ENCODE assay signal across 19 mouse cellular contexts in the genomic region with DNA sequence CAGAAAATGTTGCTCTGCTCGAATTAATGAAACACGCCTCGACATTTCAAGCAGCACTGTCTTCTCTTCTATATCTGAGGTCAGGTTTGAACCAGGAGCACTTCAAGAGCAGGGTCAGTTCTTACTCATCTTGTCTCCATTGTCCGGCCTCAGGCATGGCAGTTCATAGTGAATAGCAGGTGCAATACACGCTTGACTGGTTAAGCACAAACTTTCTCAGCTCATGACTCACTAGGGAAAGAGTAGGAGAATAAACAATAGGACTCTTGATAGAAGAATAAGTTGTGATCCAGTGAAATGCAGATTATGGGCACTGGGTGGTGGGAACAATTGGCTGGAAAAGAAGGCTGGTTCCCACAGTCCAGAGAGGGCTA. TPM values are rescaled to one million over a fixed set of nuclear protein-coding genes. Genes with fewer than 3 reads are reported as not detected.
A peak's percentile ranks its signal among the peaks of the same experiment; 100 is the strongest.
DNase-seq lines count a peak whose midpoint lies in the region; ATAC-seq and TF ChIP-seq lines count a peak whose summit lies in the region.
"Had no signal": no experiment of that assay in that cellular context is flagged by ENCODE, and none has a peak within 500 bp of the region (broad histone marks: within the 10 kb centered on the region; RNA-seq: fewer than 3 reads in every experiment).

No protein-coding gene starts in this region.

- H3K4me2 ChIP-seq in kidney, embryonic 16.5 days (replicated peaks; ENCODE audit: low read depth, low read length), result no peak overlapping the region
- H3K4me2 ChIP-seq in kidney, embryonic 14.5 days (replicated peaks; ENCODE audit: low read depth, low read length), result no peak overlapping the region
- H3K4me2 ChIP-seq: hindbrain, embryonic 14.5 days had no signal

- peak overlapping the region; percentile 25; the same call in 1 of the 2 replicates for H3K27ac ChIP-seq in kidney, embryonic 16.5 days (ENCODE audit: low read length)
- no peak overlapping the region for H3K27ac ChIP-seq in kidney, embryonic 14.5 days (ENCODE audit: low read depth, low read length)
- peak overlapping the region; percentile 57; the same call in 1 of the 2 replicates for H3K27ac ChIP-seq in embryonic facial prominence, embryonic 10.5 days (replicated peaks)
- H3K27ac ChIP-seq: hindbrain, embryonic 10.5 days; hindbrain, embryonic 14.5 days had no signal

- no peaks in the 10 kb centered on the region for H3K9me3 ChIP-seq in kidney, embryonic 16.5 days (ENCODE audit: low read length)
- no peaks in the 10 kb centered on the region for H3K9me3 ChIP-seq in kidney, embryonic 14.5 days (ENCODE audit: control insufficient read depth, low read length)
- no peaks in the 10 kb centered on the region for H3K9me3 ChIP-seq in embryonic facial prominence, embryonic 10.5 days
- H3K9me3 ChIP-seq: G1E; heart, embryonic 12.5 days; hindbrain, embryonic 10.5 days had no signal

- no peak overlapping the region for H3K9ac ChIP-seq in kidney, embryonic 16.5 days (replicated peaks; ENCODE audit: low read length)
- no peak overlapping the region for H3K9ac ChIP-seq in kidney, embryonic 14.5 days (ENCODE audit: low read depth, low read length)
- H3K9ac ChIP-seq: heart, embryonic 12.5 days; hindbrain, embryonic 14.5 days had no signal

- 0 out of 2 replicates have a peak, but pooled peaks have one; percentile 13 for ATAC-seq in kidney, embryonic 16.5 days (ENCODE audit: low FRiP score, low TSS enrichment)
- no peak; the same call in 1 of the 2 replicates for ATAC-seq in kidney, embryonic 14.5 days (ENCODE audit: low FRiP score, low TSS enrichment)
- ATAC-seq: activated CD4-positive, CD25-positive, alpha-beta regulatory T cell, adult 4 months; forebrain, embryonic 14.5 days had no signal

- peaks cover 15% of the 10 kb centered on the region for H3K36me3 ChIP-seq in kidney, embryonic 16.5 days (ENCODE audit: insufficient read depth, low read length)
- peaks cover 14% of the 10 kb centered on the region; the same call in 1 of the 2 replicates for H3K36me3 ChIP-seq in kidney, embryonic 14.5 days (ENCODE audit: control insufficient read depth, insufficient read depth, low read length)
- peaks cover 19% of the 10 kb centered on the region for H3K36me3 ChIP-seq in embryonic facial prominence, embryonic 10.5 days (replicated peaks)

- H3K4me3 ChIP-seq in kidney, embryonic 16.5 days (ENCODE audit: low read length), result no peak overlapping the region
- H3K4me3 ChIP-seq in kidney, embryonic 14.5 days (ENCODE audit: low read length), result no peak overlapping the region
- no peak overlapping the region for H3K4me3 ChIP-seq in embryonic facial prominence, embryonic 10.5 days
- H3K4me3 ChIP-seq in lung, adult 2 months (replicated peaks; ENCODE audit: extremely low read depth, low read depth, low read length), result no peak overlapping the region
- H3K4me3 ChIP-seq: heart, embryonic 12.5 days had no signal

- DNase-seq in retina, postnatal 1 day, result peak; percentile 44
- DNase-seq in retina, embryonic 14.5 days (ENCODE audit: low spot score), result no peak
- no peak for DNase-seq in embryonic facial prominence, embryonic 10.5 days (ENCODE audit: low spot score)
- no peak for DNase-seq in layer of hippocampus, adult 18-20 months (ENCODE audit: low spot score in 2 of 2)
- DNase-seq in lung, adult 2 months, result no peak
- DNase-seq: adrenal gland, postnatal 14 days; cerebellum, adult 11-12 months; cerebellum, adult 9-10 months; cerebellum, postnatal 25 days; gastrocnemius, postnatal 36 days had no signal

- WGBS in kidney, embryonic 16.5 days, result 75% methylated on average over 5 of the region's 5 CpGs
- WGBS in kidney, embryonic 14.5 days, result 74% methylated on average over 5 of the region's 5 CpGs
- WGBS in embryonic facial prominence, embryonic 10.5 days, result 86% methylated on average over 5 of the region's 5 CpGs
- WGBS in lung, adult 2 months, result 90% methylated on average over 5 of the region's 5 CpGs

- peaks cover 14% of the 10 kb centered on the region for H3K4me1 ChIP-seq in kidney, embryonic 16.5 days (ENCODE audit: insufficient read depth, low read length)
- peaks cover 5% of the 10 kb centered on the region; the same call in 1 of the 2 replicates for H3K4me1 ChIP-seq in kidney, embryonic 14.5 days (ENCODE audit: control insufficient read depth, insufficient read depth, low read length)
- H3K4me1 ChIP-seq in embryonic facial prominence, embryonic 10.5 days, result peaks cover 36% of the 10 kb centered on the region
- no peaks in the 10 kb centered on the region; the same call in 1 of the 2 replicates for H3K4me1 ChIP-seq in lung, adult 2 months (ENCODE audit: control insufficient read depth, insufficient read depth, low read length)

- no peaks in the 10 kb centered on the region for H3K27me3 ChIP-seq in kidney, embryonic 16.5 days (ENCODE audit: insufficient read depth, low read length)
- H3K27me3 ChIP-seq in kidney, embryonic 14.5 days (ENCODE audit: control insufficient read depth, insufficient read depth, low read length), result no peaks in the 10 kb centered on the region
- H3K27me3 ChIP-seq in embryonic facial prominence, embryonic 10.5 days (replicated peaks; ENCODE audit: low read depth, poor library complexity, severe bottlenecking), result no peaks in the 10 kb centered on the region
- H3K27me3 ChIP-seq: heart, embryonic 12.5 days had no signal

- no peak for TF ChIP-seq CTCF in lung, adult 2 months (IDR thresholded peaks at IDR 0.05; ENCODE audit: insufficient read depth, low read length)

- TF ChIP-seq POLR2A in lung, adult 2 months (IDR thresholded peaks at IDR 0.05; ENCODE audit: borderline replicate concordance, extremely low read depth, low read depth, low read length), result no peak

RNA-seq across cellular contexts. Expression of gene Tmem128, which starts 1.2 kb away (rescaled TPM):
- polyA plus RNA-seq in kidney, embryonic 16.5 days (2015; fragmentation: Nextera tagmentation; extraction: Ambion mirVana), result 90.3 and 93.5 TPM in 2 replicates
- 103 and 114 TPM in 2 replicates for polyA plus RNA-seq in kidney, embryonic 14.5 days (2014; fragmentation: Nextera tagmentation; extraction: Ambion mirVana)
- polyA plus RNA-seq in embryonic facial prominence, embryonic 10.5 days (2016; fragmentation: Nextera tagmentation; extraction: Ambion mirVana), result 71.4 and 75.8 TPM in 2 replicates
- 10 to 100 TPM; 29.7 to 31.1 TPM for total RNA-seq in layer of hippocampus, adult 18-20 months (2021)
- polyA plus RNA-seq in lung, adult 2 months (2012; rRNA removed), result 25.8 and 33.8 TPM in 2 replicates

RNA-seq across cellular contexts. Expression of gene Otop1, which starts 17.0 kb away (rescaled TPM):
- not detected in 2 replicates for polyA plus RNA-seq in kidney, embryonic 16.5 days (2015; fragmentation: Nextera tagmentation; extraction: Ambion mirVana)
- polyA plus RNA-seq in kidney, embryonic 14.5 days (2014; fragmentation: Nextera tagmentation; extraction: Ambion mirVana), result not detected in 2 replicates
- 0.45 and 0.60 TPM in 2 replicates for polyA plus RNA-seq in embryonic facial prominence, embryonic 10.5 days (2016; fragmentation: Nextera tagmentation; extraction: Ambion mirVana)
- under 1 TPM; 0.10 to 0.15 TPM for total RNA-seq in layer of hippocampus, adult 18-20 months (2021)
- polyA plus RNA-seq in lung, adult 2 months (2012; rRNA removed), result 0.85 and 3.1 TPM in 2 replicates
- polyA plus RNA-seq: activated CD4-positive, CD25-positive, alpha-beta regulatory T cell, adult 4 months; forebrain, embryonic 14.5 days; G1E; heart, embryonic 12.5 days; heart, embryonic 16.5 days; hindbrain, embryonic 14.5 days had no signal

RNA-seq across cellular contexts. Expression of gene Lyar, which starts 38.5 kb away (rescaled TPM):
- 82.1 and 92.7 TPM in 2 replicates for polyA plus RNA-seq in kidney, embryonic 16.5 days (2015; fragmentation: Nextera tagmentation; extraction: Ambion mirVana)
- 134 and 156 TPM in 2 replicates for polyA plus RNA-seq in kidney, embryonic 14.5 days (2014; fragmentation: Nextera tagmentation; extraction: Ambion mirVana)
- 193 and 201 TPM in 2 replicates for polyA plus RNA-seq in embryonic facial prominence, embryonic 10.5 days (2016; fragmentation: Nextera tagmentation; extraction: Ambion mirVana)
- total RNA-seq in layer of hippocampus, adult 18-20 months (2021), result 10 to 100 TPM; 10.0 to 10.8 TPM
- 3.9 and 4.0 TPM in 2 replicates for polyA plus RNA-seq in lung, adult 2 months (2012; rRNA removed)

RNA-seq across cellular contexts. Expression of gene Zbtb49, which starts 38.5 kb away (rescaled TPM):
- polyA plus RNA-seq in kidney, embryonic 16.5 days (2015; fragmentation: Nextera tagmentation; extraction: Ambion mirVana), result 16.0 and 17.4 TPM in 2 replicates
- polyA plus RNA-seq in kidney, embryonic 14.5 days (2014; fragmentation: Nextera tagmentation; extraction: Ambion mirVana), result 9.5 and 14.2 TPM in 2 replicates
- polyA plus RNA-seq in embryonic facial prominence, embryonic 10.5 days (2016; fragmentation: Nextera tagmentation; extraction: Ambion mirVana), result 19.1 and 20.7 TPM in 2 replicates
- total RNA-seq in layer of hippocampus, adult 18-20 months (2021), result 10 to 100 TPM; 18.5 to 20.1 TPM
- 13.4 and 18.9 TPM in 2 replicates for polyA plus RNA-seq in lung, adult 2 months (2012; rRNA removed)

Comparison
In these comparisons a context has a peak if more than half of its experiments do, and no peak if none do; other contexts are left out.
1. RNA of gene Lyar, which starts 38.5 kb away (polyA plus RNA-seq): 193 to 201 TPM in embryonic facial prominence, embryonic 10.5 days, 134 to 156 TPM in kidney, embryonic 14.5 days and 82.1 to 92.7 TPM in kidney, embryonic 16.5 days; 3.9 to 4.0 TPM in lung, adult 2 months; every median in the first group is over 10 times any median in the second.